Mouse (Mus musculus): ENCODE data around the gene Ptpn11.

DNA sequence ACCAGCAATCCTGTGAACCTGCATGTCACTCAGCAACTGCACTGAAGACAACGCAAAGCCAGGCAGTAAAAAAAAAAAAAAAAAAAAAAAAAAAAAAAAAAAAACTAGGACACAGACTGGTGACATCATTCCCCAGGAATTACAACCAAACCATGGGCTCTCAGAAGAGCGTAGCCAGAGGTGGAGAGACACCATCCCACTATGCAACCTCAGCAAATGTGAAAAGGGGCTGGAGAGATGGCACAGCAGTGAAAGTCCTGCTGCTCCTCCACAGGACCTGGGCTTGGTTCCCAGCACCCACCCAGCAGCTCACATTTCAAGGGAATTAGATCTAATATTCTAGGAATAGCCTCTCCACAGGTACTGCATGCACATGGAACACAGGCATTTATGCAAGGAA lies 34.2 kb downstream of the Ptpn11 start:
- TF ChIP-seq GATA1 (IDR thresholded peaks at IDR 0.05; ENCODE audit: borderline replicate concordance, low read length) (no peak), FLI1 (IDR thresholded peaks at IDR 0.05; ENCODE audit: low read length) (no peak)
